Mouse (Mus musculus): ENCODE data around the gene Sez6l. TPM values are rescaled to one million over a fixed set of nuclear protein-coding genes. Genes with fewer than 3 reads are reported as not detected.

Sez6l gene
- polyA plus RNA-seq, 1 experiment from 2014 or later, result 0.01 TPM

DNA sequence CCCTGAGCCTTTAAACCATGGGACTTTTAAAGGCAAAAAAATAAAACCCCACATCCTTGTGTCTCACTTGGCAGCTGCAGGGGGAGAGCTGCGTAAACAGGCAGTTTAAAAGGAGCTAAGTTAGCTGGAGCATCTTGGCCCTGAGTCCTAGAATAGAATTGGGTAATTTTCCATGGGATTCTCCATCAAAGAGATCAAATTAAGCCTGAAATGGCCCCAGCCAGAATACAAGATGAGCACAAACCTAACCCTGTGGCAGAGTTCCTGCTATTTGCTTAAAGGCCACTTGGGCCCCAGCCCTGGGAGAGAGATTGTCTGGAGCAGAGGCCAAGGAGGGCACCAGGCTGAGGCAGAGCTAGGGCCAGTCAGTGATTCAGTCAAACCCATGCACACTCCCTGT, 27.3 kb upstream of the Sez6l start:
- CTCF ChIA-PET, result no interaction called here
- POLR2A ChIA-PET, result no interaction called here

GRCm38 (mm10) chr5:112603594-112603993, 26.6 kb upstream of the Sez6l start:
- ChIA-PET CTCF (no interaction called here), POLR2A (no interaction called here)
- TF ChIP-seq CTCF (IDR thresholded peaks at IDR 0.05), result no peak
- no peak for DNase-seq (ENCODE audit: low read depth, low spot score)
- no peaks in the 10 kb centered on the region for H3K27me3 ChIP-seq
- in situ Hi-C loops (cut with MboI; ENCODE audit: low pct_unique_long_range_greater_than_20kb), result no loop called here
- no peak for ATAC-seq

More for the DNA sequence above, 27.3 kb upstream of the Sez6l start:
- in situ Hi-C loops (cut with MboI; ENCODE audit: low pct_unique_long_range_greater_than_20kb), result no loop called here
- H3K27me3 ChIP-seq, result no peaks in the 10 kb centered on the region
- ATAC-seq (no peak), DNase-seq (ENCODE audit: low read depth, low spot score) (no peak)
- no peak for TF ChIP-seq CTCF (IDR thresholded peaks at IDR 0.05)

- H3K27me3 ChIP-seq, result no peaks in the 10 kb centered on the region
- DNase-seq (ENCODE audit: low read depth, low spot score) (no peak), ATAC-seq (no peak)
- TF ChIP-seq CTCF (IDR thresholded peaks at IDR 0.05), result no peak
- POLR2A ChIA-PET, result no interaction called here
- CTCF ChIA-PET, result no interaction called here
- in situ Hi-C loops (cut with MboI; ENCODE audit: low pct_unique_long_range_greater_than_20kb), result no loop called here
These were observed 23.4 kb upstream of the Sez6l start for GRCm38 (mm10) chr5:112600309-112600939.

GRCm38 (mm10) chr5:112599538-112600308, 22.7 kb upstream of the Sez6l start:
- TF ChIP-seq CTCF (IDR thresholded peaks at IDR 0.05), result no peak
- no peak for ATAC-seq
- in situ Hi-C loops (cut with MboI; ENCODE audit: low pct_unique_long_range_greater_than_20kb), result no loop called here
- ChIA-PET CTCF (no interaction called here), POLR2A (no interaction called here)
- no peaks in the 10 kb centered on the region for H3K27me3 ChIP-seq
- no peak for DNase-seq (ENCODE audit: low read depth, low spot score)

DNA sequence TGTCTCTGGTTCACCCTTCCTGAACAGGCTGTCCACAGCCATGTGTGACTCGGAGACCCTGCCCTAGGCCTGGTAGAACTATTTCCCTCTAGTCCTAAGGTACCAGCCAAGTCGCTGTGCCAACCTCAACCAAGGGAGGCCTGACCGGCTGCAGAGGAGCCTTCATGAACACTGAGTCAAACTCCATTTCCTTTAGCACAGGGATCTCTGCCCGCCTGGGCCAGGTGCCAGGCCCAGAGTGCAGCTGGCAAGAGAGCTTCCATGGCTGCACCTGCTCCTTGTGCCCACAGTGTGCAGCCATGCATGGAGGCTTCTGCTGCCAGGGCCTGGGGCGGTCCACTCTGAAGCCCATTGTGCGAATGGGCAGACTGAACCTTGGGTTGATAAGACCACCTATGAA, 20.9 kb upstream of the Sez6l start:
- ATAC-seq (peak; percentile 27), DNase-seq (ENCODE audit: low read depth, low spot score) (no peak)
- in situ Hi-C loops (cut with MboI; ENCODE audit: low pct_unique_long_range_greater_than_20kb), result no loop called here
- H3K27me3 ChIP-seq, result no peaks in the 10 kb centered on the region
- ChIA-PET CTCF (no interaction called here), POLR2A (no interaction called here)
- no peak for TF ChIP-seq CTCF (IDR thresholded peaks at IDR 0.05)

- in situ Hi-C loops (cut with MboI; ENCODE audit: low pct_unique_long_range_greater_than_20kb), result no loop called here
- DNase-seq (ENCODE audit: low read depth, low spot score) (no peak), ATAC-seq (no peak)
- TF ChIP-seq CTCF (IDR thresholded peaks at IDR 0.05), result no peak
- POLR2A ChIA-PET, result no interaction called here
- no peaks in the 10 kb centered on the region for H3K27me3 ChIP-seq
- CTCF ChIA-PET, result no interaction called here
These were observed 20.3 kb upstream of the Sez6l start for GRCm38 (mm10) chr5:112597307-112597706.

GRCm38 (mm10) chr5:112596729-112597128, 19.7 kb upstream of the Sez6l start:
- H3K27me3 ChIP-seq, result no peaks in the 10 kb centered on the region
- no peak for DNase-seq (ENCODE audit: low read depth, low spot score)
- POLR2A ChIA-PET, result no interaction called here
- CTCF ChIA-PET, result no interaction called here
- no peak for ATAC-seq
- in situ Hi-C loops (cut with MboI; ENCODE audit: low pct_unique_long_range_greater_than_20kb), result no loop called here
- no peak for TF ChIP-seq CTCF (IDR thresholded peaks at IDR 0.05)

GRCm38 (mm10) chr5:112595701-112596632, 19.0 kb upstream of the Sez6l start:
- ChIA-PET POLR2A (no interaction called here), CTCF (no interaction called here)
- DNase-seq (ENCODE audit: low read depth, low spot score) (no peak), ATAC-seq (no peak)
- in situ Hi-C loops (cut with MboI; ENCODE audit: low pct_unique_long_range_greater_than_20kb), result no loop called here
- no peak for TF ChIP-seq CTCF (IDR thresholded peaks at IDR 0.05)
- H3K27me3 ChIP-seq, result no peaks in the 10 kb centered on the region

DNA sequence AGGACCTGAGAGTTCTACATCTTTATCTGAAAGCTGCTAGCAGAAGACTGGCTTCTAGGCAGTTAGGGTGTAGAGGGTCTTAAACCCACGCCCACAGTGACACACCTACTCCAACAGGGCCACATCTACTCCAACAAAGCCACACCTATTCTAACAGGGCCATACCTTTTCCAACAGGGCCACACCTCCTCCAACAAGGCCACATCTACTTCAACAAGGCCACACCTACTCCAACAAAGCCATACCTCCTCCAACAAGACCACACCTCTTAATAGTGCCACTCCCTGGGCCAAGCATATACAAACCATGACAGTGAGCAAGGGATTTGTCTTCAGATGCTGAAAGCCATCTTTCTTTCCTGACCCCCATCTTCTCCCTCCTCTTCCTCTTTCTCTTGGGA, 14.7 kb upstream of the Sez6l start:
- ATAC-seq (no peak), DNase-seq (ENCODE audit: low read depth, low spot score) (no peak)
- in situ Hi-C loops (cut with MboI; ENCODE audit: low pct_unique_long_range_greater_than_20kb), result no loop called here
- peaks cover 5% of the 10 kb centered on the region for H3K27me3 ChIP-seq
- POLR2A ChIA-PET, result no interaction called here
- CTCF ChIA-PET, result interaction anchor here (1.2 kb wide), 1 partner anchor 16 kb away, joined by 5 read pairs; no protein-coding TSS in a partner anchor
- TF ChIP-seq CTCF (IDR thresholded peaks at IDR 0.05), result no peak

DNA sequence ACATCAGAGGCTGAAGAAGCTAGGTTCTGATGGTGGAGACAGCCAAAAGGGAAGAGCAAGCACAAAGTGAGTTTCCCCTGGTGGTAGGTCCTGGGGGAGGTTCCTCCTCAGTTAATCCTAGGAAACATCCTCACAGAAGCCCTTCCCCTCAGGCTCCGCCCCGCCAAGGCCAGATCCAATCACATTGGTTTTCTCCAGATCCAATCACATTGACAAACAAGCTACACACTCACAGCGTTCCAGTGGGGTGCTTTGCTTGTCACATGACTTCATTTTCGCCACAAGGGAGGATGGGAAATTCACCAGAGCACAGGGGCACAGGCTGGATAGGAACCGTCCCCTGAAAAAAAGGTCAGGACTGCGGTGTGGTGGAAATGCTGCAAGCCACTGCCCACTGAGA, 9.1 kb upstream of the Sez6l start:
- DNase-seq (ENCODE audit: low read depth, low spot score) (no peak), ATAC-seq (no peak)
- CTCF ChIA-PET, result no interaction called here
- no peak for TF ChIP-seq CTCF (IDR thresholded peaks at IDR 0.05)
- in situ Hi-C loops (cut with MboI; ENCODE audit: low pct_unique_long_range_greater_than_20kb), result no loop called here
- POLR2A ChIA-PET, result no interaction called here
- H3K27me3 ChIP-seq, result peaks cover 12% of the 10 kb centered on the region

Measured in Patski (cell line).